Mouse (Mus musculus): ENCODE data around the gene Fndc10. TPM values are rescaled to one million over a fixed set of nuclear protein-coding genes. Genes with fewer than 3 reads are reported as not detected.

Fndc10 gene
- polyA plus RNA-seq, 1 experiment from 2014 or later: 6.4 TPM

DNA sequence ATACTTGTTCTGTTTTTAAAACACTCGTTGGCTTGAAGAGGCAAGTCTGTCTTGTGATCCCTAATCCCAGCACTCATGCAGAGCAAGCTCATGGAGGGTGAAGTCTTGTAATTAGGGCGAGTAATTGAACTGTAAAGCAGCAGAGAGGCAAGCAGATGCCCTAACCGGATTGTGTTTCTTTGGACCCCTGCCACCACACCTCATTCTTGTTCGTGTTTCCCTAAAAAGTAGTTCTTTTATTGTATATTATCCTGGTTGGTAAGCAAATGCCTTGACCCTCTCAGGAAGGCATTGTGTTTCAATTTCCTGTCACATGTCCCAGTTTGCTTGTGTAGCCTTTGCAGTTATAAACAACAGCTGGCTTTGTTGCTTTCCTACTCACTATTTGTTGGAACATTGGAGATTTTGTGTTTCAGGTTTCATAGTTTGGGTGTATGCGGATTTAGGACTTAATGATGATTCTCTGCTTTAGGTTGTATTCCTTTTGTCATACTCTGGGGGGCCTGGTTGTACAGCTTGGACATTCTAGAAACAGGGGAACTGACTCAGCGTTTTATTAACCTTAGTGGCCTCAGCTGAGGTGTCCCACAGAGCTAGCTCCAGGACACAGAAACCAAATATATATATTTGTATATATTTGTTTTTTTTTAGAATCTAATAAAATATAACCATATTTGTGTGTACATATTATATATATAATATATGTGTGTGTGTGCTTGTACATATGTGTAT lies 16.5 kb downstream of the Fndc10 start:
- ATAC-seq: no peak
- Histone ChIP-seq H3K4me2 (replicated peaks) (no peak overlapping the region), H3K27me3 (no peaks in the 10 kb centered on the region), H3K9ac (replicated peaks) (no peak overlapping the region), H3K4me3 (replicated peaks) (no peak overlapping the region), H3K9me3 (no peaks in the 10 kb centered on the region), H3K36me3 (peaks cover 9% of the 10 kb centered on the region), H3K27ac (peak overlapping the region; percentile 25; the same call in 1 of the 2 replicates), H3K4me1 (replicated peaks) (peaks cover 20% of the 10 kb centered on the region)
- WGBS: 65% methylated on average over 6 of the region's 6 CpGs

DNA sequence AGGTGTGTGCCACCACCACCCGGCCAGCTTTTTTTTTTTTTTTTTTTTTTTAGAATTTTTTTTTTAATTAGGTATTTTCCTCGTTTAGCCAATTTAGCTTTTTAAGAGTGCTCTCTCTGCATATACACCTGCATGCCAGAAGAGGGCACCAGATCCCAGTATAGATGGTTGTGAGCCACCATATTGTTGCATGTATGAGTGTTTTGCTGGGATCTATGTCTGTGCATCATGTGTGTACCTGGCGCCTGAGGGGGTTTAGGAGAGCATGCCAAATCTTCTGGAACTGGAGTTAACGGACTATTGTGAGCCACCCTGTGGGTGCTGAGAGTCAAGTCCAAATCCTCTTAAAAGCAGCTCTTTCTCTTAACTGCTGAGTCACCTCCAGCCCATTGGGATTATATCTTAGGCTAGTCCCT lies 27.5 kb downstream of the Fndc10 start:
- ATAC-seq: 0 out of 2 replicates have a peak, but pooled peaks have one; percentile 48
- no peak overlapping the region for H3K4me3 ChIP-seq (replicated peaks)

DNA sequence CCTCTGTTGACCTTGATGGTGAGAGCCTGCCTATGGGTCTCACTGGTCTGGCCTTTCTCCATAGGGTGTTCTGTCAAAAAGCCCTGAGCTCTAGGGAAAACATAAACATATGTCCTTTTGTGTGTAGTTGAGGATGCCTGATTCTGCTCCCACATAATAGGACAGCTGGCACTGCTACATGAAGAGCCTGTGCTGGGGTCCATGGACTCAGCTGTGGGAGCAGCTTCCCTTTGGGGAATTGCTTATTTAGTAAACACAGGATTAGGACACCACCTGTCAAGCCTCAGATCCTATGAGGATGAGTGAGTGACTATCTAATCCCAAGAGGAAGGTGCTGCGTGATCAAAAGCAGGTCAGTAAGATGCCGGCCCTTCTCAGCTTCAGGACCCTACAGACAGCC lies 33.9 kb downstream of the Fndc10 start:
- WGBS: 48% methylated on average over 2 of the region's 2 CpGs
- ATAC-seq: peak; percentile 50

More for the DNA sequence above, 27.5 kb downstream of the Fndc10 start:
- Histone ChIP-seq H3K4me1 (replicated peaks) (no peaks in the 10 kb centered on the region), H3K9me3 (no peaks in the 10 kb centered on the region), H3K27me3 (no peaks in the 10 kb centered on the region), H3K36me3 (peaks cover 31% of the 10 kb centered on the region), H3K4me2 (replicated peaks) (no peak overlapping the region), H3K27ac (no peak overlapping the region), H3K9ac (replicated peaks) (no peak overlapping the region)
- WGBS: 73% methylated on average over 4 of the region's 4 CpGs

DNA sequence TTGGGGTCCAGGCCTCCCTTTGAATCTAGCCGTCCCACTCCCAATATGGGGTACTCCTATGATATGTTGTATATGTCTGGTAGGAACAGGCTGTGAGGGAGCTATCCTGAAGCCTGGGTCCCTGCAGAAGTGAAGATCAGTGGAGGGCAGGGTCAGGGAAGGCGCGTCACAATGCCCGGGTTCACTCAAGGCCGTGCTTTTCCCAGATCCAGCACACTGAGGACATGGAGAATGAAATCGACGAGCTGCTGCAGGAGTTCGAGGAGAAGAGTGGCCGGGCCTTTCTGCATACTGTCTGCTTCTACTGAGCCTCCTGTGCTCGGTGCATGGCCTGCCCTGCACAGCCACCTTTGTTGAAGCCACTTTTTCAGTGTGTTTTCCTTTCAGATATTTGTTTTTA lies 39.1 kb downstream of the Fndc10 start:
- 88% methylated on average over 10 of the region's 10 CpGs for WGBS
- H3K27ac ChIP-seq: peak overlapping the region; percentile 97; the same call in 1 of the 2 replicates
- peak overlapping the region; percentile 97; the same call in 1 of the 2 replicates for H3K9ac ChIP-seq (replicated peaks)
- peak overlapping the region; percentile 95; the same call in 1 of the 2 replicates for H3K4me2 ChIP-seq (replicated peaks)
- H3K27me3 ChIP-seq: no peaks in the 10 kb centered on the region
- peaks cover 40% of the 10 kb centered on the region for H3K4me1 ChIP-seq (replicated peaks)
- no peaks in the 10 kb centered on the region for H3K9me3 ChIP-seq
- H3K36me3 ChIP-seq: peaks cover 26% of the 10 kb centered on the region
- H3K4me3 ChIP-seq (replicated peaks): no peak overlapping the region
- ATAC-seq: no peak

More for the DNA sequence above, 33.9 kb downstream of the Fndc10 start:
- no peak overlapping the region for H3K9ac ChIP-seq (replicated peaks)
- H3K27ac ChIP-seq: 0 out of 2 replicates have a peak overlapping the region, but pooled peaks have one; percentile 4
- H3K27me3 ChIP-seq: no peaks in the 10 kb centered on the region
- H3K4me1 ChIP-seq (replicated peaks): peaks cover 9% of the 10 kb centered on the region
- peaks cover 31% of the 10 kb centered on the region for H3K36me3 ChIP-seq
- H3K9me3 ChIP-seq: no peaks in the 10 kb centered on the region
- no peak overlapping the region for H3K4me2 ChIP-seq (replicated peaks)
- H3K4me3 ChIP-seq (replicated peaks): no peak overlapping the region

DNA sequence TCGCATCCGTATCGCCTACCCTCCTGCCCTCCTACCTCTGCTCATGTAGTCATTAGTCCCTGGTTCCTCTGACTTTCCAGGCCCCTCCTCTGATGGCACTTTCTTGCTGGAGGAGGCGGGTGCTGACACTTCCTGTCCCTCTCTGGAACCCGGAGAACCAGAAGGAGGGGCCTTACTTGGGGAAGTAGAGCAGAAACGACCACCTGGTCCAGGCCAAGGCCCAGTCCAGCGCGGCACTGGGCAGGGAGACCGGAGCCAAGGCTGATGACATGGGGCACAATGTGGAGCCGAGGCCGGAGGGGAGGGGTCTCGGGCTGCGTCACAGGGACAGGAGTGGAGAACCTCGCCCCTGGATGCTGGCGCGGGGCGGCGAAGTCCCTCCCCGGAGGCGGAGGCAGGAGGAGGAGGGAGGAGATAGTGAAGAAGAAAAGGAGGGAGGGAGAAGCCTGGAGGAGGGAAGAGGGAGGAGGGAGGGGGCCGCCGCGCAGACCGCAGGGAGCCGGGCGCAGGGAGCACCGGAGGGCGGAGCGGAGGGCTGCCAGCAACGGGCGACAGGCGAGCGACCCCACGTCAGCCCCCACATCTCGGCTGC lies 40.3 kb downstream of the Fndc10 start, which contains the start of gene Tmem240:
Tmem240 (plus strand) TSS at position 451 of the 592 bp plus-strand sequence.
- under 1% methylated on average over 26 of the region's 35 CpGs for WGBS

DNA sequence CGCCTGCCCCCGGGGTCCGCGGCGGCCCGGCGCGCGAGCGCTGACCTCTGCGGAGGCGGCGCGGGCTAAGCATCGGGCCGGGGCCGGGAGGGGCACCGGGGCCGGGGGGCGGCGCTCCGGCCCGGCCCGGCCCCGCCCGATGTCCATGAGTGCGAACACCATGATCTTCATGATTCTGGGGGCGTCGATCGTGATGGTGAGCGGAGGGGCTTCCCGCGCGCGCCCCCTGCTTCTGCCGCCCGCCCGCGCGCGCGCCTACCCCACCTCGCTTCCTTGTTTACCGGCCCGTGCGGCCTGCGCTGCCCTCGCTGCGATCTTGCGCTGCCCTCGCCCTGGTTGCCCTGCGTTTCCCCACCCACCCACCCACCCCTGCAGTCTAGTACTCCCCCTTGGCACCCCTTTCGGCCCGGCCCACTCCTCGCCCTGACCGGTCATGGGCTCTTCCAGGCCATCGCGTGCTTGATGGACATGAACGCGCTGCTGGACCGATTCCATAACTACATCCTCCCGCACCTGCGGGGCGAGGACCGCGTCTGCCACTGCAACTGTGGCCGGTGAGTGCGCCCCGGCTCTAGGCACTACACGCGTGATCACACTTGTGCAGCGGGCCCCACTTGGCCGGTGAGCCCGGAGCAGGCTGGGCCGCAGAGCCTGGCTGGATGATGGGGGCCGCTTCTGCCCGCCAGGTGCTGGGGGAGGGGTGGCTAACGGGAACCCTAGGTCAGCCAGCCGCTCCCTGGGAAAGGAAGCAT lies 41.0 kb downstream of the Fndc10 start:
- Histone ChIP-seq H3K27ac (peak overlapping the region; percentile 97), H3K9me3 (no peaks in the 10 kb centered on the region), H3K36me3 (peaks cover 41% of the 10 kb centered on the region), H3K27me3 (no peaks in the 10 kb centered on the region), H3K9ac (replicated peaks) (peak overlapping the region; percentile 97), H3K4me2 (replicated peaks) (peak overlapping the region; percentile 95), H3K4me3 (replicated peaks) (peak overlapping the region; percentile 91), H3K4me1 (replicated peaks) (peaks cover 38% of the 10 kb centered on the region)
- peak; percentile 74 for ATAC-seq
- WGBS: under 1% methylated on average over 60 of the region's 79 CpGs

More for the DNA sequence above, 40.3 kb downstream of the Fndc10 start, which contains the start of gene Tmem240:
- Histone ChIP-seq H3K9me3 (no peaks in the 10 kb centered on the region), H3K4me1 (replicated peaks) (peaks cover 38% of the 10 kb centered on the region), H3K27ac (peak within 1 kb of the TSS; percentile 97), H3K27me3 (no peaks in the 10 kb centered on the region), H3K9ac (replicated peaks) (peak within 1 kb of the TSS; percentile 97), H3K36me3 (peaks cover 34% of the 10 kb centered on the region), H3K4me3 (replicated peaks) (peak within 1 kb of the TSS; percentile 91), H3K4me2 (replicated peaks) (peak within 1 kb of the TSS; percentile 95)
- ATAC-seq: peak; percentile 95

DNA sequence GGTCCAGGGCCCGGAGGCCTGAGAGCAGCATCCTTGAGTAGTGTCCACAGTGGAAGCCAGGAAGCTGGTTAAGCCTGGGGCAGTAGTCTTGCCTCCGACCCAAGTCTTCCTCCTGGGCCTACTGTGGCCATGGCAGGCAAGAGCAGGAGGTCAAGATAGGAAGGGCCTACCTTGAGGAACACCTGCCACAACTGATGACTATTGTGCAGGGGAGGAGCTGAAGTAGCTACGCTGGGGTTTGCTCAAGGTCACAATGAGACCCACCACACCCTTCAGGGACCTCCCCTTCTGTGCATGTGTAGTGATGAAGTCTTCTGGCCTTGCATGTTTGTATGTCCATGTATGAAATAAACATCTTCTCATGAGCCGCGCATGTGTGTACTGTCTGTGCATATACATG lies 41.6 kb downstream of the Fndc10 start:
- H3K36me3 ChIP-seq: peaks cover 47% of the 10 kb centered on the region
- H3K4me3 ChIP-seq (replicated peaks): peak overlapping the region; percentile 91
- no peaks in the 10 kb centered on the region for H3K27me3 ChIP-seq
- 71% methylated on average over 5 of the region's 5 CpGs for WGBS
- H3K27ac ChIP-seq: peak overlapping the region; percentile 97
- H3K4me2 ChIP-seq (replicated peaks): peak overlapping the region; percentile 95
- peaks cover 38% of the 10 kb centered on the region for H3K4me1 ChIP-seq (replicated peaks)
- ATAC-seq: peak; percentile 2; the same call in 1 of the 2 replicates
- peak overlapping the region; percentile 97 for H3K9ac ChIP-seq (replicated peaks)
- no peaks in the 10 kb centered on the region for H3K9me3 ChIP-seq

DNA sequence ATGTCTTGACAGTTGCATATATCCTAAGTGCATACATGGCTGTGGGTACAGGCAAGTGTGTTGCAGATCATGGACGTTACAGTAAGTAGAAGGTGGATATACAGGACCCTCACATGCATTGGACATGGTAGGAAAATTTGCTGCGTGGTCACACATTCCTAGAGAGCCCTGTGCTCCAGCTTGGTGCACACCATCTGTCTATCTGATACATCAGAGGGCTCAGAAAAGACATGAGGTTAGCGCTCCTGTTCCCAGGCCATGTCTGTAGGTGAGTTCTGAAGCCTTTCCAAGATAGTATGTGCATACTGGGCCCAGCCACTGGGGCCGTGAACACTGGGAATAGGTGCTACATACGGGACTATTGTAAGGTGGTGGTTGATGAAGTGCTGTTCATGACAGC lies 42.3 kb downstream of the Fndc10 start:
- Histone ChIP-seq H3K27ac (no peak overlapping the region), H3K4me2 (replicated peaks) (peak overlapping the region; percentile 95), H3K27me3 (no peaks in the 10 kb centered on the region), H3K36me3 (peaks cover 51% of the 10 kb centered on the region), H3K9me3 (no peaks in the 10 kb centered on the region), H3K4me1 (replicated peaks) (peaks cover 38% of the 10 kb centered on the region), H3K4me3 (replicated peaks) (peak overlapping the region; percentile 91), H3K9ac (replicated peaks) (peak overlapping the region; percentile 97; the same call in 1 of the 2 replicates)
- 96% methylated on average over 5 of the region's 5 CpGs for WGBS
- no peak for ATAC-seq

DNA sequence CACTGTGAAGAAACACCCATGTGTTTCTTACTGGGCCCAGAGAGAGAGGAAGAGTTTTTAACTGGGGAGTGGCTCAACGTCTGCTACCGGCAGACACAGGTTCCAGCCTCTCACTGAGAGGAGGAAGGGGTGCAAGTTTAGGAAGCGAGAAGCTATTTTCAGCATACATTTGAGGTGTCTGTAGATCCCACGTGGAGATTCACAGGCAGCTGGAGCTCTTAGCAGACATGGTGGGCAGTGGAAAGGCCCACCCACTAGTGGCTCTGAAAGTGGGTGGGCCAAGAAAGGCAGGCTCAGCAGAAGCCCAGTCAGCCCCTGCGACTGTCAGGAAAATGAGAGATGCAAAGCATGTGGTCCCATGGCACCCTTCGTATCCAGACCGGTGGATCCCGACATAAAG lies 44.1 kb downstream of the Fndc10 start:
- H3K9ac ChIP-seq (replicated peaks): peak overlapping the region; percentile 10; the same call in 1 of the 2 replicates
- no peaks in the 10 kb centered on the region for H3K27me3 ChIP-seq
- peaks cover 36% of the 10 kb centered on the region for H3K4me1 ChIP-seq (replicated peaks)
- H3K27ac ChIP-seq: 0 out of 2 replicates have a peak overlapping the region, but pooled peaks have one; percentile 4
- peaks cover 57% of the 10 kb centered on the region for H3K36me3 ChIP-seq
- H3K9me3 ChIP-seq: no peaks in the 10 kb centered on the region
- WGBS: 81% methylated on average over 8 of the region's 8 CpGs
- no peak overlapping the region for H3K4me3 ChIP-seq (replicated peaks)
- no peak for ATAC-seq
- H3K4me2 ChIP-seq (replicated peaks): no peak overlapping the region

DNA sequence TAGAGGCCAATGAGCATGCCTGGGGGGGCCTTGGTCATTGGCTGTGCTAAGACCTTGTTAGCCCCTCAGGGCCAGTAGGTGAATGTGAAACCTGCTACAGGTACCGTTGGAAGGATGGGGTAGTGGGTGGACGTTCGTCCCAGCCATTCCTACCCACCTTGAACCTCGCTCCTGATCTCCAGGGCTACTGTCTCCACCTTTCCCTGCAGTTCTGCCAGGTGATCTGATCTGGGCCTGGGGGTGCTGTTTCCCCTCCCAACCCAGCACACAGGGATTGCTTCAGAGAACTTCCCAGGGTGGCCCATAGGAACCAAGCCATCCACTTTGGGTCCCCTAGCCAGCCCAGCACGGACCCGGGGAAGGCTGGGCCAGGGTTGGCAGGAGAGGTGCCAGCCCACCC lies 45.0 kb downstream of the Fndc10 start:
- H3K9ac ChIP-seq (replicated peaks): no peak overlapping the region
- no peak overlapping the region for H3K4me3 ChIP-seq (replicated peaks)
- no peaks in the 10 kb centered on the region for H3K9me3 ChIP-seq
- H3K36me3 ChIP-seq: peaks cover 64% of the 10 kb centered on the region
- H3K27ac ChIP-seq: no peak overlapping the region
- H3K4me1 ChIP-seq (replicated peaks): peaks cover 27% of the 10 kb centered on the region
- 88% methylated on average over 6 of the region's 6 CpGs for WGBS
- H3K27me3 ChIP-seq: no peaks in the 10 kb centered on the region
- no peak for ATAC-seq
- no peak overlapping the region for H3K4me2 ChIP-seq (replicated peaks)

DNA sequence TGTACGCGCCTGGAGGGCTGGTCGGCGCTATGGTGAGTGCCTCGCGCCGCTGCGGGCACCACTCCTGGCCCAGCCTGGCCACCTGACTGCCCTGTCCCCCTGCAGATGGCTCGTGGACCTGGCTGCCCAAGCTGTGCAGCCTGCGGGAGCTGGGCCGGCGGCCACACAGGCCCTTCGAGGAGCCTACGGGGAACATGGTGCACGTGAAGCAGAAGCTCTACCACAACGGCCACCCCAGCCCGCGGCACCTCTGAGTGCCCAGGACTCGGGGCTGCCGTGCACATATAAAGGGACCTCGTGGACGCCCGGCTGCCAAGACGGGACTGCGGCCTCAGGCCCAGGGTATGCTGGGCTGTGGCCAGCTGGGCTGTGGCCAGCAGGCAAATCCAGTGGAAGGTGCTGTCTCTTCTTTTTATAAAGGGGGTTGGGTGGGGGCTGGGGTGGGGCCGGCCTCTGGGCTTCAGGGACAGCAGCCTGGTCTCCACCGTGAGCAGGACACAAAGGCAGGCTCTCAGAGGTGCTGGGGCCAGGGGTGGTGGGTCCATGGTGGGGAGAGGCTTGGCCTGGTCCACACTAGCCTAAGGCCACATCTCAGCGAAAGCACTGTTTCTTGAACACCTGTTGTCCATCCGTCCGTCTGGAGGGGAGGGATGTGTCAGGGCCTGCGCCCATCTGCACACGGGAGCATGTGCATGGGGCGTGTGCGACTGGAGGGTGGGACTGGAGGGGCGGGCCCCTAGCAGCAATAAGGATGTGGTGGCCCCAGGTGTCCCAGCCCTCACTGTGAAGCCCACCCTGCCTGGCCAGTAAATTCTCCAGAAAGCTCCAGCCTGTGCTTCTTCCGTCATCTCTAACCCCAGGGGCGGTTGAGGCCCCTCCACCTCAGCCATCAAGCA lies 45.8 kb downstream of the Fndc10 start:
- H3K27ac ChIP-seq: no peak overlapping the region
- H3K9me3 ChIP-seq: no peaks in the 10 kb centered on the region
- WGBS: 87% methylated on average over 37 of the region's 37 CpGs
- peaks cover 72% of the 10 kb centered on the region for H3K36me3 ChIP-seq
- no peak overlapping the region for H3K9ac ChIP-seq (replicated peaks)
- H3K4me2 ChIP-seq (replicated peaks): no peak overlapping the region
- peaks cover 24% of the 10 kb centered on the region for H3K4me1 ChIP-seq (replicated peaks)
- H3K27me3 ChIP-seq: no peaks in the 10 kb centered on the region
- H3K4me3 ChIP-seq (replicated peaks): no peak overlapping the region
- ATAC-seq: peak; percentile 18; the same call in 1 of the 2 replicates
